8 mouse cellular contexts compared by ENCODE assay signal in genomic region chr6:51469715-51470310, GRCm38 (mm10). TPM values are rescaled to one million over a fixed set of nuclear protein-coding genes. Genes with fewer than 3 reads are reported as not detected.
DNase-seq lines count a peak whose midpoint lies in the region; ATAC-seq lines count a peak whose summit lies in the region.

Gene Hnrnpa2b1, minus strand, starts transcription at chr6:51469894.

- ATAC-seq in intestine, embryonic 14.5 days (replicated peaks; ENCODE audit: low FRiP score, low TSS enrichment, low read depth), result peak; percentile 93

- H3K36me3 ChIP-seq in intestine, embryonic 14.5 days (ENCODE audit: control insufficient read depth, insufficient read depth, low read length), result peaks cover 57% of the 10 kb centered on the region

- intact Hi-C loops in left cerebral cortex, postnatal 14 days (cut with DNase I), result loop anchor here (2.0 to 5.0 kb wide), 4 partner anchors 82 to 387 kb away; no protein-coding TSS in a partner anchor

- no peaks in the 10 kb centered on the region for H3K9me3 ChIP-seq in intestine, embryonic 14.5 days (ENCODE audit: control insufficient read depth, low read length)

- DNase-seq in adrenal gland, adult 18-20 months (ENCODE audit: low spot score in 2 of 2), result peak; percentile 99
- DNase-seq in embryo, embryonic 11 days, result peak; percentile 99
- peak; percentile 97 for DNase-seq in gastrocnemius, postnatal 25 days
- DNase-seq in intestine, embryonic 14.5 days (ENCODE audit: low spot score), result peak; percentile 100
- peak; percentile 99 for DNase-seq in left cerebral cortex, postnatal 14 days (ENCODE audit: low spot score in 2 of 2)
- DNase-seq in mesoderm, embryonic 11.5 days (ENCODE audit: low read depth, low spot score), result peak; percentile 100
- DNase-seq in right cerebral cortex, postnatal 36 days (ENCODE audit: low spot score in 2 of 2), result peak; percentile 95 to 97
- peak; percentile 98 for DNase-seq in yolk sac, embryonic 10.5 days (ENCODE audit: low spot score)

- peak within 1 kb of the TSS; percentile 71 for H3K4me2 ChIP-seq in intestine, embryonic 14.5 days (ENCODE audit: low read length)

- H3K27me3 ChIP-seq in intestine, embryonic 14.5 days (replicated peaks; ENCODE audit: control insufficient read depth, insufficient read depth, low read length), result no peaks in the 10 kb centered on the region

- peak within 1 kb of the TSS; percentile 100 for H3K4me3 ChIP-seq in intestine, embryonic 14.5 days (ENCODE audit: low read depth, low read length)

- H3K9ac ChIP-seq in intestine, embryonic 14.5 days (ENCODE audit: low read length), result peak within 1 kb of the TSS; percentile 100

- H3K27ac ChIP-seq in intestine, embryonic 14.5 days (ENCODE audit: low read depth), result peak within 1 kb of the TSS; percentile 100

- under 1% methylated on average over 63 of the region's 63 CpGs for WGBS in intestine, embryonic 14.5 days

- peaks cover 35% of the 10 kb centered on the region for H3K4me1 ChIP-seq in intestine, embryonic 14.5 days (replicated peaks; ENCODE audit: control insufficient read depth, insufficient read depth, low read length)

RNA-seq across cellular contexts. Expression of gene Hnrnpa2b1, which starts in this region (rescaled TPM):
- 100 to 1,000 TPM; 553 to 646 TPM for total RNA-seq in adrenal gland, adult 18-20 months (2021)
- 100 to 1,000 TPM; 301 to 314 TPM for total RNA-seq in gastrocnemius, postnatal 25 days (2021)
- polyA plus RNA-seq in intestine, embryonic 14.5 days (2014; fragmentation: Nextera tagmentation; extraction: Ambion mirVana), result 967 and 1,019 TPM in 2 replicates
- 100 to 1,000 TPM; 446 to 458 TPM for total RNA-seq in left cerebral cortex, postnatal 14 days (2021)

Comparison
In these comparisons a context has a peak if more than half of its experiments do, and no peak if none do; other contexts are left out.
1. Peak in every context shown above with its lines: DNase-seq, ATAC-seq, H3K4me3 ChIP-seq and H3K27ac ChIP-seq.